Mouse (Mus musculus) liver, embryonic 14.5 days (tissue): Measurements from ENCODE around the gene Sun1.

ENCODE experiments used
- CTCF ChIP-seq: IDR thresholded peaks from 2 replicates; pipeline ENCODE4 v1.5.1; 2016; ENCODE audit warnings: antibody characterized with exemption, low read depth, control low read depth
- EP300 ChIP-seq: IDR thresholded peaks from 2 replicates; pipeline ENCODE4 v1.6.1; 2016; ENCODE audit warnings: antibody characterized with exemption, low read depth

- TF ChIP-seq CTCF, result no peak
- TF ChIP-seq EP300, result no peak
These were observed 61.0 kb downstream of the Sun1 start for GRCm38 (mm10) chr5:139261403-139261802.
